26 mouse cellular contexts compared by ENCODE assay signal in genomic region chr5:84453839-84454238, GRCm38 (mm10). TPM values are rescaled to one million over a fixed set of nuclear protein-coding genes. Genes with fewer than 3 reads are reported as not detected.
"Had no signal": no experiment of that assay in that cellular context is flagged by ENCODE, and none has a peak within 500 bp of the region (broad histone marks: within the 10 kb centered on the region; RNA-seq: fewer than 3 reads in every experiment).

No protein-coding gene starts in this region.

- H3K4me1 ChIP-seq: heart, embryonic 10.5 days; heart, embryonic 12.5 days; hindbrain, embryonic 10.5 days; hindbrain, embryonic 15.5 days; intestine, embryonic 15.5 days; limb, embryonic 10.5 days; limb, embryonic 12.5 days had no signal

- H3K27ac ChIP-seq: gastrocnemius, adult 2 months; heart, embryonic 10.5 days; hindbrain, embryonic 10.5 days; hindbrain, embryonic 15.5 days; intestine, embryonic 15.5 days; layer of hippocampus, adult 2 months; left cerebral cortex, adult 2 months; limb, embryonic 10.5 days; limb, embryonic 12.5 days had no signal

- H3K27me3 ChIP-seq: heart, embryonic 12.5 days; hindbrain, embryonic 15.5 days; intestine, embryonic 15.5 days; limb, embryonic 12.5 days had no signal

- H3K4me3 ChIP-seq: gastrocnemius, adult 2 months; heart, embryonic 10.5 days; heart, embryonic 12.5 days; hindbrain, embryonic 10.5 days; hindbrain, embryonic 15.5 days; intestine, embryonic 15.5 days; layer of hippocampus, adult 2 months; left cerebral cortex, adult 2 months; limb, embryonic 10.5 days; limb, embryonic 12.5 days had no signal

- DNase-seq: gastrocnemius, adult 2 months; gastrocnemius, postnatal 10 days; gastrocnemius, postnatal 25 days; heart, adult 18-20 months; heart, postnatal 10 days; heart, postnatal 4 days; kidney, adult 18-20 months; kidney, adult 8-10 months; kidney, postnatal 10 days; kidney, postnatal 25 days; kidney, postnatal 4 days; liver had no signal

- H3K36me3 ChIP-seq: heart, embryonic 10.5 days; heart, embryonic 12.5 days; hindbrain, embryonic 10.5 days; hindbrain, embryonic 15.5 days; intestine, embryonic 15.5 days; limb, embryonic 10.5 days; limb, embryonic 12.5 days had no signal

- H3K9ac ChIP-seq: heart, embryonic 12.5 days; hindbrain, embryonic 15.5 days; intestine, embryonic 15.5 days; limb, embryonic 12.5 days had no signal

- H3K4me2 ChIP-seq: heart, embryonic 12.5 days; hindbrain, embryonic 15.5 days; intestine, embryonic 15.5 days; limb, embryonic 12.5 days; liver, embryonic 11.5 days had no signal

- H3K9me3 ChIP-seq: heart, embryonic 10.5 days; heart, embryonic 12.5 days; hindbrain, embryonic 10.5 days; hindbrain, embryonic 15.5 days; intestine, embryonic 15.5 days; limb, embryonic 10.5 days; limb, embryonic 12.5 days had no signal

- ATAC-seq: inflammation-experienced regulatory T-cells, adult 6 months; intestine, embryonic 15.5 days; intestine, postnatal 0 days had no signal

RNA-seq across cellular contexts. Expression of gene Epha5, which starts 36.7 kb away (rescaled TPM):
- total RNA-seq: gastrocnemius, adult 2 months; granulocyte monocyte progenitor cell, adult 5-6 weeks; heart, postnatal 25 days had no signal
- polyA plus RNA-seq: inflammation-experienced regulatory T-cells, adult 6 months had no signal
